Mouse (Mus musculus) liver, embryonic 13.5 days (tissue): ENCODE results near the gene Scamp1. TPM values are rescaled to one million over a fixed set of nuclear protein-coding genes. Genes with fewer than 3 reads are reported as not detected.
"Not testable (repeated sequence)": the region's sequence is repeated elsewhere in the genome, so short reads cannot be mapped to it uniquely, and the experiment has no call there.

Experiments
- ATAC-seq: fragments of 200-750 bp; cut with Nextera tagmentation; 2 replicates; pipeline ENCODE4 v1.8.0; 2017; ENCODE audit warnings: low read depth, mild to moderate bottlenecking, moderate number of reproducible peaks, moderate library complexity
- DNase-seq: peaks from one replicate; pipeline ENCODE4 v3.0.0; 2022
- H3K27ac ChIP-seq: fragments of 300-500 bp; sonication (generic); 2 replicates; pipeline ENCODE4 v1.5.1; 2015; ENCODE audit warnings: moderate library complexity, mild to moderate bottlenecking, inconsistent platforms
- H3K27me3 ChIP-seq: fragments of 300-500 bp; sonication (generic); 2 replicates; pipeline ENCODE4 v1.6.1; 2015; ENCODE audit warnings: mild to moderate bottlenecking, inconsistent platforms
- H3K36me3 ChIP-seq: fragments of 300-500 bp; sonication (generic); 2 replicates; pipeline ENCODE4 v1.6.1; 2015; ENCODE audit warnings: mild to moderate bottlenecking, inconsistent platforms
- H3K4me1 ChIP-seq: fragments of 300-500 bp; sonication (generic); replicated peaks from 2 replicates; pipeline ENCODE4 v1.6.1; 2015; ENCODE audit warnings: inconsistent platforms
- H3K4me2 ChIP-seq: fragments of 300-500 bp; sonication (generic); 2 replicates; pipeline ENCODE4 v1.6.1; 2015; ENCODE audit warnings: inconsistent platforms, mild to moderate bottlenecking, moderate library complexity
- H3K4me3 ChIP-seq: fragments of 300-500 bp; sonication (generic); replicated peaks from 2 replicates; pipeline ENCODE4 v1.5.1; 2015; ENCODE audit warnings: mild to moderate bottlenecking, inconsistent platforms
- H3K9ac ChIP-seq: fragments of 300-500 bp; sonication (generic); 2 replicates; pipeline ENCODE4 v1.6.1; 2015; ENCODE audit warnings: mild to moderate bottlenecking, inconsistent platforms
- H3K9me3 ChIP-seq: fragments of 300-500 bp; sonication (generic); replicated peaks from 2 replicates; pipeline ENCODE4 v1.6.1; 2016; ENCODE audit warnings: inconsistent platforms
- WGBS: fragments of 180-500 bp; shearing (Covaris S2); methylation state at CpG from one replicate; pipeline ENCODE4 v1.1.7; 2015; ENCODE audit not compliant: insufficient replicate concordance; 5-methylcytosine and 5-hydroxymethylcytosine counted together
- polyA plus RNA-seq: library from polyadenylated mRNA; unstranded; fragments of >200 nt; fragmentation: Nextera tagmentation; extraction: Ambion mirVana; gene quantifications from 2 replicates; pipeline ENCODE4 v1.2.1, GENCODE M21; 2015

Gene Scamp1
- 8.0 and 9.9 TPM in 2 replicates for polyA plus RNA-seq

DNA sequence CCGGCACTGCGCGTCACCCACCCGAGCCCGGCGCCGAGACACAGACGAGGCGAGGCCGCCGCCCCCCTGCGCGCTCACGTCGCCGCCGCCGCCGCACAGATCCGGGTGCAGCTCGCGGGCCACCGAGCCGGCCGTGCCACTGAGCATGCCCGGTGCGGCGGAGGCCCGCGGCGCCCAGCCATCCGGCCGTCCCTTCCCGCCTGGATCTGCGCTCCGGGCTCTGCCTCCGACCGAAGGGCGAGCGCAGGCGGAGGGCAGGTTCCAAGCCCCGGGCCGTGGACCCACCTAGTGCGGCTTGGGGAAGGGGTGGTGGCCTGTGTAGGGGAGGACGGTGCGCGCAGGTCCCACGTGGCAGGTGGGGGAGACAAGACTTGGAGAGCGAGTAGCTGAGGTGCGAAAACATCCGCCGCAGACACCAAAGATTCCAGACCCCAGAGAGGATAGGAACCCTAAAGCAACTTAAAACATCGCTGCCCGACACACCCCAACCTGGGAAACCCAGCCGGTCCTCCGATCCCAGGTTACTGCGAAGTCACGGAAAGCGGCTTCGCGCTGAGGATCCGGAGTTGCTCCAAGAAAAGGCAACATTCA is at the start of gene Scamp1:
TSS of gene Scamp1 (minus strand) at position 577 of the 591 bp plus-strand sequence.
- no peaks in the 10 kb centered on the region for H3K27me3 ChIP-seq
- ATAC-seq (peak; percentile 92), DNase-seq (peak; percentile 77)
- under 1% methylated on average over 61 of the region's 62 CpGs for WGBS
- no peaks in the 10 kb centered on the region for H3K36me3 ChIP-seq
- H3K4me3 ChIP-seq = peak within 1 kb of the TSS; percentile 87
- H3K9me3 ChIP-seq = no peaks in the 10 kb centered on the region
- peak within 1 kb of the TSS; percentile 73 for H3K27ac ChIP-seq
- H3K9ac ChIP-seq = peak within 1 kb of the TSS; percentile 89
- H3K4me2 ChIP-seq = peak within 1 kb of the TSS; percentile 92
- peaks cover 45% of the 10 kb centered on the region for H3K4me1 ChIP-seq

DNA sequence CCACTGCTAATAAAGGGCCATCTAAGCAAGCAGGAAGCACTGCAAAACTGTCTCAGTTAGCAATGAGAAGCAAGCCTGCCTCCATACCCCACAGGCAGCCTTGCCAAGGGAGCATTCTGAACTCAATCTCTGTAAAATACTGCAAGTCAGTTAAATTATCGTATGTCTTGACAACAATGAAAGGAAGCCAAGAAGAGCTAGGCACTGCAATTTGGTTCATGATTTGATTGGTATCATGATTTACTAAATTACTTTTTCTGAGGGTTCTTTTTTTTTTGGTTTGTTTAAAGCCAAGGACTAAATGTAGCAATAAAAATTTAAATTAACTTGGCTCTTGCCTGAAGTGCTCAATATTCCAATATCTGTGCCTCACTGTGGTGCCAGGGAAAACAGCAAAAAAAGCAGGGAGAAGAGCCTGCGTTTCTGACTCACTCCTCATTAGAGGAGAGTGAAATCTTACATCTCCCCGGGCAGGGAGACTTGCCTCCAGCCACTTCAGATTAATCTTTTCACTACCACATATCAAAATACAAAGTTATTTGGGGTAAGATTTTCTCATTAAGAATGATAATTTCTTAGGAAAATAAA is 44.8 kb upstream of the Scamp1 start:
- Histone ChIP-seq H3K4me2 (no peak overlapping the region), H3K4me3 (no peak overlapping the region), H3K9ac (no peak overlapping the region), H3K4me1 (peaks cover 7% of the 10 kb centered on the region), H3K27ac (no peak overlapping the region), H3K27me3 (no peaks in the 10 kb centered on the region), H3K9me3 (no peaks in the 10 kb centered on the region), H3K36me3 (no peaks in the 10 kb centered on the region)
- no peak for ATAC-seq
- WGBS = 67% methylated on average over 3 of the region's 3 CpGs
- no peak for DNase-seq

GRCm38 (mm10) chr13:94329005-94329404 is 43.3 kb upstream of the Scamp1 start:
- H3K4me1 ChIP-seq, ATAC-seq, H3K4me3 ChIP-seq, H3K36me3 ChIP-seq, H3K27me3 ChIP-seq, H3K9me3 ChIP-seq, H3K4me2 ChIP-seq, H3K9ac ChIP-seq, DNase-seq, H3K27ac ChIP-seq: not testable (repeated sequence)
- 81% methylated on average over 6 of the region's 6 CpGs for WGBS

DNA sequence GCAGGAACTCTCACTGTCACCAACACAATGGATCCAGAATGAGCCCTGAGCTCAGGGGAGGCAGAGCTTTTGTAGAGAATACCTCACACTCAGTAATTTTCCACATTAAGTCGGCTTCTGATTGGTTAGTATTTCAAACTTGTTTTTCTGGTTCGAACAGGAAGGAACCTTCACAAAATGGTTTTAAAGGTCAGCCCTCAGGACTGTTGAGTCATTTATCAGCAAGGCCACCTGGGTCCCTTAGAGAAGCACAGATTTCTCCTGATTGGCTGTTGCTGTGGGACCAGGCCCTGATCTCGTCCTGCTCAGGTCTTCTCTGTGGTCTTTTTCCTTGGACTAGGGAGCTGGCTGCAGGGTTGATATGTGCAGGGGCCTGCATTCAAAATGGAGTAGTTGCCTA is 42.4 kb upstream of the Scamp1 start:
- H3K27ac ChIP-seq = no peak overlapping the region
- peak; percentile 12 for DNase-seq

DNA sequence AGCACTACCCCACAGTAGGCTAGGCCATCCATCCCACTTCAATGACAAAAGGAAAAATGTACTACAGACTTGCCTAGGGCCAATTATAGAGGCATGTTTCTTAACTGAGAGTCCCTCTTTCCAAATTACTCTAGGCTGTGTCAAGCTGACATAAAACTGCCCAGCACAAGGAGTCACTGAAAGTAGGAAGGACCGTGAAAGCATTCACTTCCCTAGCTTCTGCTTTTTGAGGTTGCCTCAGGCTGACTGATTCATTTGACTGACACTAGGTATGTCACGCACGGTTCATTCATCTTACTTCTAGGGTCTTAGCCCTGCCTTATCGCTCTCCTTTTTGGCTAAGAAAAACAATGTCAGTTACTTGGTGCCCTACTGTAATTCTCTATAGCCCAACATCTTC is 36.8 kb upstream of the Scamp1 start:
- no peak overlapping the region for H3K9ac ChIP-seq
- DNase-seq (no peak), ATAC-seq (no peak)
- H3K4me1 ChIP-seq = no peaks in the 10 kb centered on the region
- no peaks in the 10 kb centered on the region for H3K36me3 ChIP-seq
- no peak overlapping the region for H3K27ac ChIP-seq
- no peak overlapping the region for H3K4me2 ChIP-seq
- H3K27me3 ChIP-seq = no peaks in the 10 kb centered on the region
- WGBS = 45% methylated on average over 4 of the region's 4 CpGs
- 0 out of 2 replicates have a peak, but pooled peaks cover 12% of the 10 kb centered on the region for H3K9me3 ChIP-seq
- no peak overlapping the region for H3K4me3 ChIP-seq

More for the DNA sequence above, 42.4 kb upstream of the Scamp1 start:
- no peak overlapping the region for H3K9ac ChIP-seq
- 17% methylated on average over 3 of the region's 3 CpGs for WGBS
- H3K36me3 ChIP-seq = no peaks in the 10 kb centered on the region
- H3K27me3 ChIP-seq = no peaks in the 10 kb centered on the region
- peaks cover 7% of the 10 kb centered on the region for H3K4me1 ChIP-seq
- no peak overlapping the region for H3K4me2 ChIP-seq
- H3K4me3 ChIP-seq = no peak overlapping the region
- peak; percentile 71 for ATAC-seq
- 0 out of 2 replicates have a peak, but pooled peaks cover 11% of the 10 kb centered on the region for H3K9me3 ChIP-seq

DNA sequence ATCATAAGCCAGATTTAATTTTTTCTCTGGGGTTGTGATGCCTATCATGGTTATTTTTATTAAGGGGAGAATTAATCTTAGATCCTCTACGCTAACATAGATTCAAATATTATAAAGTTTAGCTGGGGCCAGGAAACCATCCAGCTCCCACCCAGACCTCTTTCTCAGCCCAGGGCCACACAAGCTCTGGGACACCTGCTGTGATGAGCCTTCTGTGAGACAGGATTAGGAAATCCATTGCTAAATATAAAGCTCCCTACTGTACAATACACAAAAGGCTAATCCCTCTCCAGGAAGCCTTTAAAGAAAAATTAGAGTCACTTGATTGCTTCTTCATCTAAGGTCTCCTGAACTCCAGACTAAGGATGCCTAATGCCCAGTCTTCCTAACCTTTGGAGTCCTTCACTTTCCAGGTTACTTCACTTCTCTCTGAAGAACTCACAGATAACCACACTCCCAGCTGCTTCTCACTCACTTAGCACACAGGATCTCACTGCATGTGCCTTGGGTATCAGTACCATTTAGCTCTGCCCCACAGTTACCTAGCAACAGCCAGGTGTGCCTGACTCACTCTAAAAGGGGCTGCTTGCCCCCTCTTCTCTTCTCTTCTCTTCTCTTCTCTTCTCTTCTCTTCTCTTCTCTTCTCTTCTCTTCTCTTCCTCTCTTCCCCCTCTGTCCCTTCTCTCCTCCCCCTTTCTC is 35.6 kb upstream of the Scamp1 start:
- no peak for DNase-seq
- H3K4me1 ChIP-seq = no peaks in the 10 kb centered on the region
- no peak overlapping the region for H3K4me2 ChIP-seq
- no peak for ATAC-seq
- no peaks in the 10 kb centered on the region for H3K36me3 ChIP-seq
- H3K27me3 ChIP-seq = no peaks in the 10 kb centered on the region
- no peak overlapping the region for H3K4me3 ChIP-seq
- whole genome bisulfite sequencing = 88% methylated on average over 1 of the region's 1 CpGs
- 0 out of 2 replicates have a peak, but pooled peaks cover 12% of the 10 kb centered on the region for H3K9me3 ChIP-seq
- no peak overlapping the region for H3K9ac ChIP-seq
- H3K27ac ChIP-seq = no peak overlapping the region

GRCm38 (mm10) chr13:94316975-94317511 is 31.4 kb upstream of the Scamp1 start:
- no peaks in the 10 kb centered on the region for H3K27me3 ChIP-seq
- H3K9ac ChIP-seq = no peak overlapping the region
- WGBS = 75% methylated on average over 10 of the region's 10 CpGs
- no peak overlapping the region for H3K27ac ChIP-seq
- DNase-seq (no peak), ATAC-seq (no peak)
- H3K4me3 ChIP-seq = no peak overlapping the region
- H3K36me3 ChIP-seq = no peaks in the 10 kb centered on the region
- no peaks in the 10 kb centered on the region for H3K4me1 ChIP-seq
- H3K4me2 ChIP-seq = no peak overlapping the region
- peaks cover 5% of the 10 kb centered on the region; the same call in 1 of the 2 replicates for H3K9me3 ChIP-seq

DNA sequence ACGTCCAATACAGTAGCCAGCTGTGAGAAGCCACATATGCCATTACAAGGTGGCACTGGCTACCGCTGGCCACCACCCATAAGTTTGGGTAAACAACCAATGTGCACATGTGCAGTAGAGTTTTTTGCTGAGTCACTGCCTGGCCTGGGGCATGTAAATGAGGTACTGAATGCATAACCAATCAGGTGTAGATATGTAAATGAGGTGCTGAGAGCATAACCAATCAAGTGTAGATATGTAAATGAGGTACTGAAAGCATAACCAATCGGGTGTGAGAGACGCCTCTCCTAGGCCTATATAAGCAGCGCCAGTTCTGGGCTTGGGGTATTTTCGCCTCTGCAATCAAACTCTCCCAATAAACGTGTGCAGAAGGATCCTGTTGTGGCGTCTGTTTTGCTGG is 27.2 kb upstream of the Scamp1 start:
- H3K27ac ChIP-seq, DNase-seq, H3K9me3 ChIP-seq, H3K36me3 ChIP-seq, H3K27me3 ChIP-seq, H3K4me3 ChIP-seq, H3K4me2 ChIP-seq, H3K4me1 ChIP-seq, H3K9ac ChIP-seq: not testable (repeated sequence)
- 0 out of 2 replicates have a peak, but pooled peaks have one; percentile 36 for ATAC-seq
- 85% methylated on average over 8 of the region's 8 CpGs for WGBS

- Histone ChIP-seq H3K27me3 (no peaks in the 10 kb centered on the region), H3K27ac (no peak overlapping the region), H3K4me2 (no peak overlapping the region), H3K4me1 (peaks cover 17% of the 10 kb centered on the region), H3K9me3 (peaks cover 5% of the 10 kb centered on the region; the same call in 1 of the 2 replicates), H3K4me3 (no peak overlapping the region), H3K36me3 (no peaks in the 10 kb centered on the region), H3K9ac (no peak overlapping the region)
- no peak for DNase-seq
- WGBS = 65% methylated on average over 2 of the region's 2 CpGs
- no peak for ATAC-seq
These were observed 22.6 kb upstream of the Scamp1 start for GRCm38 (mm10) chr13:94308279-94308678.

DNA sequence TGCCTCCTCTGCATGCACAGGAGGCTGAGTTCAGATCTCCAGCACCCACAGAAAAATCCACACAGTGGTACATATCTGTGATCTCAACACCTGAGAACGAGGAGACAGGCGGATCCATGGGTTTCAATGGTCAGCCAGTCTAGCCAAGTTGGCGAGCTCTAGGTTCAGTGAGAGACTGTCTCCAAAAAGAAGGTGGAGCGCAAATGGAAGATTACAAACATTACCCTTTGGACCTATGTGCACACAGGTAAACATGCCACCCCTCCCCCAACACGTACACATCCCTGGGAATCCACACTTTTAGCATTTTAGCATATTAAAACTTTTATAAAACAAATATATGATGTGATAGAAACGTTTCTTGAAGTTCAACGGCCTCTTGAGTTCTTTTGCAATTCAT is 21.9 kb upstream of the Scamp1 start:
- Histone ChIP-seq H3K4me3 (no peak overlapping the region), H3K36me3 (no peaks in the 10 kb centered on the region), H3K27me3 (no peaks in the 10 kb centered on the region), H3K4me1 (peaks cover 17% of the 10 kb centered on the region), H3K9me3 (peaks cover under 1% of the 10 kb centered on the region; the same call in 1 of the 2 replicates), H3K4me2 (peak overlapping the region; percentile 57; the same call in 1 of the 2 replicates), H3K9ac (no peak overlapping the region), H3K27ac (no peak overlapping the region)
- ATAC-seq (no peak), DNase-seq (no peak)
- WGBS = 71% methylated on average over 7 of the region's 7 CpGs

DNA sequence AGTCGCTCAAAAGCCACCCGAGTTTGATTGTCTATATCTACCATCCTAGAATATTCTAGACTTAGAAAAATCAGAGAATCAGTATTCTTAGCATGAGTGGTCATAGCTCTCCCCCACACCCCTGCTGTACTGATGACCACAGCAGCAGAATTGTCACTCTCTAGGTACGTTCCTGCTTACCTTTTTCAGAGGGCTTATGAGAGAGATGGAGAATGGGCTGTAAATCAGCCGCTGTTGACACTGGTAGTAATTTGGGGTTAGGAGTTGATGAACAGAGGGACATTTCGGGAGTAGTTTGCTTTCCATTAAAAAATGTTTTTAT is 21.3 kb upstream of the Scamp1 start:
- Histone ChIP-seq H3K4me2 (peak overlapping the region; percentile 57), H3K27me3 (no peaks in the 10 kb centered on the region), H3K27ac (no peak overlapping the region), H3K4me1 (peaks cover 19% of the 10 kb centered on the region), H3K36me3 (no peaks in the 10 kb centered on the region), H3K9ac (peak overlapping the region; percentile 52; the same call in 1 of the 2 replicates), H3K4me3 (peak overlapping the region; percentile 21), H3K9me3 (no peaks in the 10 kb centered on the region)
- 23% methylated on average over 5 of the region's 5 CpGs for WGBS
- no peak for DNase-seq
- ATAC-seq = peak; percentile 63
